8 mouse cellular contexts compared by ENCODE assay signal in the genomic region with DNA sequence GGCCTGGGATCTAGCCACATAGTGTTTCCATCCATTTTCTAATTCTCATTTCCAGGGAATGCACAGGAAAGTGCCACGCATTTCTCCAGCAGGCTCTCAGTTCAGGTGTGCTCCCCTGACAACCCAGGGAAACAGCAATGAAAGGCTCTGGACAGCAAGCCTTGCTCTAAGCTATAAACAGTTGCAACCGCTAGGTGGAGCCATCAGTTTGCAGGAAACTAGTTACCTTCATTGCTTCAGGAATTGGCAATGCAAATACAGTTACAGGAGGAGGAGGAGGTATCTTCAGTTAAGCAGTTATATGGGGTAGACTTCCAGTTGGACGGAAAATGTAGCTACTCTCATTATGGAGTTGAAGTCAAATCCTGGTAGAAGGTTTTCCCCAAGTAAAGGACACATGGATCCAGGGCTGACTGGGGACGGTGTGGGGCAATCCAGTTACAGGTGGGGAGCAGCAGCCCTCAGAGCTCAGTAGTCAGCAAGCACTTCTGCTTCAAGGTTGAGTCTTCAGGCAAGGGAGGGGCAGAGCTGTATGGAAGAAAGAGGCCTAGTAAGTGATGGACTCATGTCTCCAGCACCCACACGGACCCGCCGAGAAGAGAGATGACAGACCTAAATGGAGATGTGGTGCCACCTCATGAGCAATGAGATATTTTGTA. TPM values are rescaled to one million over a fixed set of nuclear protein-coding genes. Genes with fewer than 3 reads are reported as not detected.
A peak's percentile ranks its signal among the peaks of the same experiment; 100 is the strongest.
DNase-seq lines count a peak whose midpoint lies in the region; ATAC-seq and TF ChIP-seq lines count a peak whose summit lies in the region.

No protein-coding gene starts in this region.

- POLR2A ChIA-PET in Patski (lab: Charles Lee): interaction anchor here (1.4 kb wide), 1 partner anchor 13 kb away, joined by 3 read pairs; no protein-coding TSS in a partner anchor

- H3K27me3 ChIP-seq in Patski: no peaks in the 10 kb centered on the region
- no peaks in the 10 kb centered on the region for H3K27me3 ChIP-seq in forebrain, embryonic 16.5 days (replicated peaks; ENCODE audit: control insufficient read depth, insufficient read depth, low read length)
- no peaks in the 10 kb centered on the region for H3K27me3 ChIP-seq in hindbrain, embryonic 13.5 days

- no peak overlapping the region for H3K27ac ChIP-seq in forebrain, embryonic 16.5 days (ENCODE audit: low read length)
- no peak overlapping the region for H3K27ac ChIP-seq in hindbrain, embryonic 13.5 days

- in situ Hi-C loops in Patski (cut with MboI; ENCODE audit: low pct_unique_long_range_greater_than_20kb): no loop called here

- no peaks in the 10 kb centered on the region for H3K9me3 ChIP-seq in forebrain, embryonic 16.5 days (ENCODE audit: control insufficient read depth, low read length)
- no peaks in the 10 kb centered on the region for H3K9me3 ChIP-seq in hindbrain, embryonic 13.5 days

- no peak overlapping the region for H3K4me3 ChIP-seq in forebrain, embryonic 16.5 days (replicated peaks; ENCODE audit: low read length)
- no peak overlapping the region for H3K4me3 ChIP-seq in hindbrain, embryonic 13.5 days

- TF ChIP-seq CTCF in Patski (IDR thresholded peaks at IDR 0.05): peak; percentile 87

- H3K36me3 ChIP-seq in forebrain, embryonic 16.5 days (ENCODE audit: control insufficient read depth, insufficient read depth): no peaks in the 10 kb centered on the region
- peaks cover 24% of the 10 kb centered on the region for H3K36me3 ChIP-seq in hindbrain, embryonic 13.5 days

- WGBS in forebrain, embryonic 16.5 days: 67% methylated on average over 7 of the region's 7 CpGs
- WGBS in hindbrain, embryonic 13.5 days: 73% methylated on average over 7 of the region's 7 CpGs

- no peaks in the 10 kb centered on the region for H3K4me1 ChIP-seq in forebrain, embryonic 16.5 days (replicated peaks; ENCODE audit: control insufficient read depth, insufficient read depth, low read length)
- H3K4me1 ChIP-seq in hindbrain, embryonic 13.5 days (replicated peaks): no peaks in the 10 kb centered on the region

- H3K9ac ChIP-seq in forebrain, embryonic 16.5 days (replicated peaks; ENCODE audit: low read depth, low read length): no peak overlapping the region
- H3K9ac ChIP-seq in hindbrain, embryonic 13.5 days: no peak overlapping the region

- CTCF ChIA-PET in Patski (lab: Charles Lee): interaction anchor here (0.8 to 2.4 kb wide), 15 partner anchors 9 to 461 kb away, joined by 3 to 12 read pairs (median 3); no protein-coding TSS in a partner anchor

- no peak overlapping the region for H3K4me2 ChIP-seq in forebrain, embryonic 16.5 days (ENCODE audit: low read length)
- H3K4me2 ChIP-seq in hindbrain, embryonic 13.5 days: no peak overlapping the region

- no peak for ATAC-seq in Patski
- ATAC-seq in forebrain, embryonic 16.5 days: peak; percentile 74
- ATAC-seq in hindbrain, embryonic 13.5 days (ENCODE audit: low FRiP score): peak; percentile 75; the same call in 1 of the 2 replicates
- peak; percentile 81 for ATAC-seq in megakaryocyte, adult 5-6 weeks (ENCODE audit: poor library complexity, severe bottlenecking)
- ATAC-seq in erythroblast, adult 5-6 weeks (replicated peaks; ENCODE audit: low FRiP score, poor library complexity, severe bottlenecking): no peak

- DNase-seq in Patski (ENCODE audit: low read depth, low spot score): no peak
- peak; percentile 76 for DNase-seq in c-Kit-positive CD71-positive TER-119-negative erythroid progenitor cells, embryonic 14.5 days (ENCODE audit: low read depth)
- DNase-seq in layer of hippocampus, adult 9-11 months: peak; percentile 57
- DNase-seq in right cerebral cortex, postnatal 10 days (ENCODE audit: low spot score in 2 of 2): peak; percentile 83 to 91

RNA-seq across cellular contexts. Expression of a gene that starts 22.8 kb away (rescaled TPM):
- polyA plus RNA-seq in Patski (2021): 28.9 TPM
- polyA plus RNA-seq in forebrain, embryonic 16.5 days (2015; fragmentation: Nextera tagmentation; extraction: Ambion mirVana): 16.8 and 19.4 TPM in 2 replicates
- 19.5 and 20.5 TPM in 2 replicates for polyA plus RNA-seq in hindbrain, embryonic 13.5 days (2015; fragmentation: Nextera tagmentation; extraction: Ambion mirVana)
- total RNA-seq in megakaryocyte, adult 5-6 weeks (2015): 24.9 and 25.0 TPM in 2 replicates
- total RNA-seq in megakaryocyte, adult 5-6 weeks (2017): 14.6 and 19.3 TPM in 2 replicates
- total RNA-seq in erythroblast, adult 5-6 weeks (2015; ENCODE audit: low replicate concordance): 5.6 and 7.7 TPM in 2 replicates
- total RNA-seq in erythroblast, adult 5-6 weeks (2017; ENCODE audit: low replicate concordance): 2.2 and 3.6 TPM in 2 replicates

RNA-seq across cellular contexts. Expression of a gene that starts 44.2 kb away (rescaled TPM):
- 66.6 TPM for polyA plus RNA-seq in Patski (2021)
- 47.6 and 54.3 TPM in 2 replicates for polyA plus RNA-seq in forebrain, embryonic 16.5 days (2015; fragmentation: Nextera tagmentation; extraction: Ambion mirVana)
- 67.3 and 69.0 TPM in 2 replicates for polyA plus RNA-seq in hindbrain, embryonic 13.5 days (2015; fragmentation: Nextera tagmentation; extraction: Ambion mirVana)
- total RNA-seq in megakaryocyte, adult 5-6 weeks (2015): 33.8 and 33.9 TPM in 2 replicates
- 67.8 and 72.4 TPM in 2 replicates for total RNA-seq in megakaryocyte, adult 5-6 weeks (2017)
- 3.1 and 6.9 TPM in 2 replicates for total RNA-seq in erythroblast, adult 5-6 weeks (2015; ENCODE audit: low replicate concordance)
- 7.2 and 10.5 TPM in 2 replicates for total RNA-seq in erythroblast, adult 5-6 weeks (2017; ENCODE audit: low replicate concordance)

Comparison
In these comparisons a context has a peak if more than half of its experiments do, and no peak if none do; other contexts are left out.
1. ATAC-seq: peak in forebrain, embryonic 16.5 days (single experiment), hindbrain, embryonic 13.5 days (single experiment) and megakaryocyte, adult 5-6 weeks (single experiment); none in Patski (single experiment) and erythroblast, adult 5-6 weeks (single experiment).